Mouse (Mus musculus): ENCODE data around the gene Slc6a18. TPM values are rescaled to one million over a fixed set of nuclear protein-coding genes. Genes with fewer than 3 reads are reported as not detected.

Slc6a18 gene
- polyA plus RNA-seq, 1 experiment from 2014 or later = not detected

DNA sequence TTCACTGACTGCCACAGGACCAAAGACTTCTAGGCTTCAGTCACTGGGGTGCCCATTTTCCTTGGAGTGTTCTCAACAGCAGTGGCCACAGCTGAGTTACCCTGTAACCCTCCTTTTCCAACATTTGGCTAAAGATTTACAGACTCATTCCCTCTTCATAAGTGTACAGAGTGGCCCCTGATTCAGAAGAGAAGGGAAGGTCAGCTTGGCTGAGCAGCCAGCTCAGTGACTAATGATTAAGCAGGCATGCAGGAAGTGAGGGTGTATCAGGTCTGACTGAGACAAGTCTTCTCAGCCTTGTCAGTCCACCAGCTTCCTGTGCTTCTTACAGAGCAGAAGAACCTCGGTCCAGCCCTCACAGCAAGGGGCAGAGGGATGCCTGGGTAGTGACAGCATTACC is 2.6 kb upstream of the Slc6a18 start:
- Histone ChIP-seq H3K4me2 (ENCODE audit: low read length) (no peak overlapping the region), H3K27ac (ENCODE audit: low read length) (no peak overlapping the region)
- 29% methylated on average over 1 of the region's 1 CpGs for WGBS

GRCm38 (mm10) chr13:73679311-73679710 is 1.5 kb upstream of the Slc6a18 start:
- Histone ChIP-seq H3K9me3 (replicated peaks; ENCODE audit: control insufficient read depth, low read length, poor library complexity, severe bottlenecking) (no peaks in the 10 kb centered on the region), H3K4me3 (ENCODE audit: low read depth, low read length) (no peak overlapping the region), H3K27me3 (ENCODE audit: control insufficient read depth, insufficient read depth, low read depth, low read length) (no peaks in the 10 kb centered on the region), H3K9ac (ENCODE audit: low read depth, low read length) (no peak overlapping the region), H3K4me2 (ENCODE audit: low read length) (no peak overlapping the region), H3K27ac (ENCODE audit: low read length) (no peak overlapping the region), H3K36me3 (ENCODE audit: control insufficient read depth, insufficient read depth, low read length) (no peaks in the 10 kb centered on the region), H3K4me1 (ENCODE audit: control insufficient read depth, insufficient read depth, low read length) (no peaks in the 10 kb centered on the region)
- no peak for ATAC-seq
- 58% methylated on average over 2 of the region's 2 CpGs for WGBS

More for the DNA sequence above, 2.6 kb upstream of the Slc6a18 start:
- Histone ChIP-seq H3K36me3 (ENCODE audit: control insufficient read depth, insufficient read depth, low read length) (no peaks in the 10 kb centered on the region), H3K27me3 (ENCODE audit: control insufficient read depth, insufficient read depth, low read depth, low read length) (no peaks in the 10 kb centered on the region), H3K4me3 (ENCODE audit: low read depth, low read length) (no peak overlapping the region), H3K9me3 (replicated peaks; ENCODE audit: control insufficient read depth, low read length, poor library complexity, severe bottlenecking) (no peaks in the 10 kb centered on the region), H3K4me1 (ENCODE audit: control insufficient read depth, insufficient read depth, low read length) (no peaks in the 10 kb centered on the region), H3K9ac (ENCODE audit: low read depth, low read length) (no peak overlapping the region)
- ATAC-seq = no peak

DNA sequence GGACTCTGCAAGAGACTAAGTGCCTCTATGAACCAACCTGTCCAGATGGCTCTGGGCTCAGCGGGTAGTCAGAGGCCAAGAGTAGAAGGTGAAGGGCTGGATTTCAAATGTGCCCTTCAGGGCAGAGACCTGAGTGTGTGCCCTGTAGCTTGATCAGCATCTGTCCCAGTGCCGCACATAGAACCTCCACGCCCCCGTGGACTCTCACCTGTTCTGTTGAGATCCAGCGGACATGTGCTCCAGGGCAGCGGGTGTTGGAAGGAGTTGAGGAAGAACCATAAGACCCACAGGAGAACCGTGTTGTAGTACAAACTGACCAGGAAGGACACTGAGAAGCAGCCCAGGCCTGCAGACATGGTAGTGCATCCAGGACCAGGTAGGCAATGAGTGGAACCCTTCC is 2.7 kb downstream of the Slc6a18 start:
- Histone ChIP-seq H3K27me3 (ENCODE audit: control insufficient read depth, insufficient read depth, low read depth, low read length) (no peaks in the 10 kb centered on the region), H3K4me1 (ENCODE audit: control insufficient read depth, insufficient read depth, low read length) (no peaks in the 10 kb centered on the region), H3K36me3 (ENCODE audit: control insufficient read depth, insufficient read depth, low read length) (no peaks in the 10 kb centered on the region), H3K9me3 (replicated peaks; ENCODE audit: control insufficient read depth, low read length, poor library complexity, severe bottlenecking) (no peaks in the 10 kb centered on the region), H3K27ac (ENCODE audit: low read length) (no peak overlapping the region), H3K9ac (ENCODE audit: low read depth, low read length) (no peak overlapping the region), H3K4me3 (ENCODE audit: low read depth, low read length) (no peak overlapping the region), H3K4me2 (ENCODE audit: low read length) (no peak overlapping the region)
- no peak for ATAC-seq
- WGBS = 94% methylated on average over 7 of the region's 7 CpGs

GRCm38 (mm10) chr13:73660163-73660695 is 17.6 kb downstream of the Slc6a18 start:
- no peak overlapping the region for H3K4me3 ChIP-seq (ENCODE audit: low read depth, low read length)
- no peaks in the 10 kb centered on the region for H3K9me3 ChIP-seq (replicated peaks; ENCODE audit: control insufficient read depth, low read length, poor library complexity, severe bottlenecking)
- ATAC-seq = no peak
- no peak overlapping the region for H3K9ac ChIP-seq (ENCODE audit: low read depth, low read length)
- no peaks in the 10 kb centered on the region for H3K4me1 ChIP-seq (ENCODE audit: control insufficient read depth, insufficient read depth, low read length)
- WGBS = 72% methylated on average over 2 of the region's 2 CpGs
- no peaks in the 10 kb centered on the region for H3K36me3 ChIP-seq (ENCODE audit: control insufficient read depth, insufficient read depth, low read length)
- H3K27ac ChIP-seq (ENCODE audit: low read length) = no peak overlapping the region
- no peak overlapping the region for H3K4me2 ChIP-seq (ENCODE audit: low read length)
- H3K27me3 ChIP-seq (ENCODE audit: control insufficient read depth, insufficient read depth, low read depth, low read length) = no peaks in the 10 kb centered on the region

DNA sequence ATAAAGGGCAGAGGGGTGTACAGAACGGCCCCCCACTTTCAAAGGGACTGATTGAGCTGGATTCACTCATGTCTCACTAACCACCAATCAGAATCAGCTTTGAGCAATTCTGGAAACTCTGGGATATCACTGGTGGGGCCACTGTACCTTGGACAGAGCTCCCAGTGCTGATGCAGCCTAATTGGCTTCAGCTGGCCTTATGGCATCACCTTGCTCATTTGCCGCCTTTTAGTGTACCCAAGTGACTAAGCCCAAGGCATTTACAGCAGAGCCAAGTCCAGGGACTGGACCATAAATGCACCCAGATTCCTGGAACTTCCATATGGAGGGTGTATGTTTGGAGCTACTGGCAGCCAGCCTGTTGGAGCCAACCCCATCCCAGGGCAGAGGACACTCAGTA is 18.9 kb downstream of the Slc6a18 start:
- Histone ChIP-seq H3K9ac (ENCODE audit: low read depth, low read length) (no peak overlapping the region), H3K4me2 (ENCODE audit: low read length) (no peak overlapping the region), H3K36me3 (ENCODE audit: control insufficient read depth, insufficient read depth, low read length) (no peaks in the 10 kb centered on the region), H3K4me3 (ENCODE audit: low read depth, low read length) (no peak overlapping the region), H3K4me1 (ENCODE audit: control insufficient read depth, insufficient read depth, low read length) (no peaks in the 10 kb centered on the region), H3K27me3 (ENCODE audit: control insufficient read depth, insufficient read depth, low read depth, low read length) (no peaks in the 10 kb centered on the region), H3K9me3 (replicated peaks; ENCODE audit: control insufficient read depth, low read length, poor library complexity, severe bottlenecking) (no peaks in the 10 kb centered on the region), H3K27ac (ENCODE audit: low read length) (no peak overlapping the region)
- WGBS = 46% methylated on average over 2 of the region's 2 CpGs
- ATAC-seq = no peak

GRCm38 (mm10) chr13:73654976-73655375 is 22.8 kb downstream of the Slc6a18 start:
- Histone ChIP-seq H3K36me3 (ENCODE audit: control insufficient read depth, insufficient read depth, low read length) (no peaks in the 10 kb centered on the region), H3K9ac (ENCODE audit: low read depth, low read length) (no peak overlapping the region), H3K4me2 (ENCODE audit: low read length) (no peak overlapping the region), H3K4me1 (ENCODE audit: control insufficient read depth, insufficient read depth, low read length) (no peaks in the 10 kb centered on the region), H3K27me3 (ENCODE audit: control insufficient read depth, insufficient read depth, low read depth, low read length) (no peaks in the 10 kb centered on the region), H3K9me3 (replicated peaks; ENCODE audit: control insufficient read depth, low read length, poor library complexity, severe bottlenecking) (no peaks in the 10 kb centered on the region), H3K27ac (ENCODE audit: low read length) (no peak overlapping the region), H3K4me3 (ENCODE audit: low read depth, low read length) (no peak overlapping the region)
- 86% methylated on average over 3 of the region's 3 CpGs for WGBS
- no peak for ATAC-seq

DNA sequence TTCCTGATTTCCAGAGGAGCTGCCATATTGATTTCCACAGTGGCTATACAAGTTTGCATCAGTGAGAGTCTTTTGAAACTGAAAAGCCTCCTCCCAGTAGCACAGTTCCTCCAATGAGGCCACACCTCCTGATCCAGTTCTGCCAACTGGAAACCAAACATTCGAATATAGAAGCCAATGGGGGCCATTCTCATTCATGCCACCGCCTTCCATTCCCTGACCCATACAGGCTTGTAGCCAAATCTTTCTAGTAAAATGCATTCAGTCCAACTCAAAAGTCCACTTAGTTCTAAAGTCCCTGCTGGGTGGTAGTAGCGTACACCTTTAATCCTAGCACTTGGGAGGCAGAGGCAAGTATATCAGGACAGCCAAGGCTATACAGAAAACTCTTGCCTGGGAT is 24.6 kb downstream of the Slc6a18 start:
- Histone ChIP-seq H3K36me3 (ENCODE audit: control insufficient read depth, insufficient read depth, low read length) (peaks cover under 1% of the 10 kb centered on the region; the same call in 1 of the 2 replicates), H3K4me2 (ENCODE audit: low read length) (no peak overlapping the region), H3K27ac (ENCODE audit: low read length) (no peak overlapping the region), H3K27me3 (ENCODE audit: control insufficient read depth, insufficient read depth, low read depth, low read length) (no peaks in the 10 kb centered on the region), H3K4me1 (ENCODE audit: control insufficient read depth, insufficient read depth, low read length) (no peaks in the 10 kb centered on the region), H3K4me3 (ENCODE audit: low read depth, low read length) (no peak overlapping the region), H3K9ac (ENCODE audit: low read depth, low read length) (no peak overlapping the region), H3K9me3 (replicated peaks; ENCODE audit: control insufficient read depth, low read length, poor library complexity, severe bottlenecking) (no peaks in the 10 kb centered on the region)
- 82% methylated on average over 3 of the region's 3 CpGs for WGBS
- no peak for ATAC-seq

DNA sequence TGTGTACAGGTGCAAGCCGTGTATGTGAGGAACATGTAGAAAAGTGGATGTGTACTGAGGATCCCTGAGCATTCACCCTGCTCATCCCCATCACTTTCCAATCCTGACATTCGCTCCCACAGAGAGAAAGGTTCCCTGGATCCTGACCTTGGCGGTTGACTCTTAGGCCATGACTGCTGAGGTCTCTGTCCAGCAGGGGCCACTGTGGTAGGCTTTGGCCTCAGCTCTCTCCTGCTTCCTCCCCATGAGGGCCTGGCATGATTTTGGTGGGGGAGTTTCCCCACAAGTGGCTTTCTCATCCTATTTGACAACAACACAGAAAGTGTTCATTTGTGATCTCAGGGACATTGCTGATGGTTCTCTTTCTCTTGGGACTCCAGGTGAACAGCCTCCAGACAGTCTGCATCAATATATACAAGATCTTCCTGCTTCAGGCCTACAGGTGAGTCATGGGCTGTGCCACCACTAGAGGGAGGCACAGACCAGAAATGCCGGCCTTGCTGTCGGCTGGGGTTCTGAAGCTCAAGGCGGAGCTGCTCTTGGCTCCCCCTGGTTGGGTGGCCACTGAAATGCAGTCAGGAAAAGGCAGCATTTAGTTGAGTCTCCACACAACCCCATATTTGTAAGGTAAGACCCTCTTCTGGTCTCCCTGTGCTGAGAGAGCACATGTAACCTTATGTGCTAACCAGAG is 31.3 kb downstream of the Slc6a18 start:
- peak; percentile 80 for ATAC-seq
- 39% methylated on average over 6 of the region's 6 CpGs for WGBS
- Histone ChIP-seq H3K27me3 (ENCODE audit: control insufficient read depth, insufficient read depth, low read depth, low read length) (no peaks in the 10 kb centered on the region), H3K27ac (ENCODE audit: low read length) (no peak overlapping the region), H3K4me1 (ENCODE audit: control insufficient read depth, insufficient read depth, low read length) (no peaks in the 10 kb centered on the region), H3K9ac (ENCODE audit: low read depth, low read length) (no peak overlapping the region), H3K9me3 (replicated peaks; ENCODE audit: control insufficient read depth, low read length, poor library complexity, severe bottlenecking) (no peaks in the 10 kb centered on the region), H3K36me3 (ENCODE audit: control insufficient read depth, insufficient read depth, low read length) (peaks cover 9% of the 10 kb centered on the region), H3K4me2 (ENCODE audit: low read length) (no peak overlapping the region), H3K4me3 (ENCODE audit: low read depth, low read length) (no peak overlapping the region)

GRCm38 (mm10) chr13:73641296-73641695 is 36.5 kb downstream of the Slc6a18 start:
- no peak overlapping the region for H3K4me2 ChIP-seq (ENCODE audit: low read length)
- 91% methylated on average over 4 of the region's 4 CpGs for WGBS

More at GRCm38 (mm10) chr13:73641296-73641695, 36.5 kb downstream of the Slc6a18 start:
- Histone ChIP-seq H3K9ac (ENCODE audit: low read depth, low read length) (no peak overlapping the region), H3K27me3 (ENCODE audit: control insufficient read depth, insufficient read depth, low read depth, low read length) (no peaks in the 10 kb centered on the region), H3K9me3 (replicated peaks; ENCODE audit: control insufficient read depth, low read length, poor library complexity, severe bottlenecking) (no peaks in the 10 kb centered on the region), H3K36me3 (ENCODE audit: control insufficient read depth, insufficient read depth, low read length) (peaks cover 2% of the 10 kb centered on the region), H3K4me1 (ENCODE audit: control insufficient read depth, insufficient read depth, low read length) (no peaks in the 10 kb centered on the region), H3K4me3 (ENCODE audit: low read depth, low read length) (no peak overlapping the region), H3K27ac (ENCODE audit: low read length) (no peak overlapping the region)
- no peak for ATAC-seq
